In the genomic region with DNA sequence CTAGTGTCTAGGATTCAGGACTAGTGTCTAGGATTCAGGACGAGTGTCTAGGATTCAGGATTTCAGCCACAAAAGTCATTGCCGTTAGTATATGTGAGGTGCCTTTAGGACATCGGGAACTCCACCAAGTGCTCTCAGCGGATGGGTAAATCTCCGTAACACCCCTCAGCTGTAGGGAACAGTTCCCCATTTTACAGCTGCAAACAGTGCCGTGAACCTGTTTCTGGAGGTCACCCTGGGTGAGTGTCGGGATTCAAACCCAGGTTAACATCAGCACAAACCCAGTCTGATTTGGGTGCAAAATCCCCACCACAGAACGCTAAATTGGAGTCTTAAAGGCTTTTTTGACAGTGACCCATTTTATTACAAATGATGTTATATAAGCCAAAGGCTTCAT, we compare ENCODE assay signal across 8 mouse cellular contexts. TPM values are rescaled to one million over a fixed set of nuclear protein-coding genes. Genes with fewer than 3 reads are reported as not detected.
A peak's percentile ranks its signal among the peaks of the same experiment; 100 is the strongest.
DNase-seq lines count a peak whose midpoint lies in the region; ATAC-seq and TF ChIP-seq lines count a peak whose summit lies in the region.

No protein-coding gene starts in this region.

- peak overlapping the region; percentile 69 for H3K4me2 ChIP-seq in heart, embryonic 12.5 days
- H3K4me2 ChIP-seq in midbrain, postnatal 0 days (ENCODE audit: low read depth, low read length, poor library complexity, severe bottlenecking) = peak overlapping the region; percentile 89
- no peak overlapping the region for H3K4me2 ChIP-seq in midbrain, embryonic 13.5 days (replicated peaks)
- peak overlapping the region; percentile 65; the same call in 1 of the 2 replicates for H3K4me2 ChIP-seq in intestine, embryonic 16.5 days (ENCODE audit: low read depth, low read length)
- H3K4me2 ChIP-seq in stomach, postnatal 0 days (replicated peaks; ENCODE audit: low read depth) = peak overlapping the region; percentile 69

- no peaks in the 10 kb centered on the region for H3K9me3 ChIP-seq in heart, embryonic 12.5 days (replicated peaks)
- no peaks in the 10 kb centered on the region for H3K9me3 ChIP-seq in midbrain, postnatal 0 days (ENCODE audit: low read length)
- H3K9me3 ChIP-seq in midbrain, embryonic 13.5 days = no peaks in the 10 kb centered on the region
- no peaks in the 10 kb centered on the region for H3K9me3 ChIP-seq in intestine, embryonic 16.5 days (ENCODE audit: control insufficient read depth, low read length)
- H3K9me3 ChIP-seq in stomach, postnatal 0 days (ENCODE audit: control insufficient read depth, low read length) = no peaks in the 10 kb centered on the region

- no peak for TF ChIP-seq EP300 in stomach, postnatal 0 days (optimal IDR thresholded peaks at IDR 0.05)

- peaks cover 30% of the 10 kb centered on the region for H3K36me3 ChIP-seq in heart, embryonic 12.5 days
- H3K36me3 ChIP-seq in midbrain, postnatal 0 days (ENCODE audit: insufficient read depth, low read length) = 0 out of 2 replicates have a peak, but pooled peaks cover 2% of the 10 kb centered on the region
- 0 out of 2 replicates have a peak, but pooled peaks cover 2% of the 10 kb centered on the region for H3K36me3 ChIP-seq in midbrain, embryonic 13.5 days
- H3K36me3 ChIP-seq in intestine, embryonic 16.5 days (ENCODE audit: control insufficient read depth, insufficient read depth, low read length) = no peaks in the 10 kb centered on the region
- H3K36me3 ChIP-seq in stomach, postnatal 0 days (ENCODE audit: control insufficient read depth, insufficient read depth, low read length) = no peaks in the 10 kb centered on the region

- intact Hi-C loops in heart, postnatal 36 days (cut with DNase I) = no loop called here

- H3K27me3 ChIP-seq in heart, embryonic 12.5 days (replicated peaks) = no peaks in the 10 kb centered on the region
- H3K27me3 ChIP-seq in midbrain, postnatal 0 days (ENCODE audit: insufficient read depth, low read length) = no peaks in the 10 kb centered on the region
- no peaks in the 10 kb centered on the region for H3K27me3 ChIP-seq in midbrain, embryonic 13.5 days
- H3K27me3 ChIP-seq in intestine, embryonic 16.5 days (replicated peaks; ENCODE audit: control insufficient read depth, insufficient read depth, low read length) = no peaks in the 10 kb centered on the region
- H3K27me3 ChIP-seq in stomach, postnatal 0 days (ENCODE audit: control insufficient read depth, insufficient read depth, low read length) = no peaks in the 10 kb centered on the region

- H3K4me3 ChIP-seq in heart, embryonic 12.5 days = peak overlapping the region; percentile 91; the same call in 1 of the 2 replicates
- no peak overlapping the region for H3K4me3 ChIP-seq in midbrain, postnatal 0 days (ENCODE audit: low read depth, low read length)
- no peak overlapping the region for H3K4me3 ChIP-seq in midbrain, embryonic 13.5 days (replicated peaks)
- peak overlapping the region; percentile 77 for H3K4me3 ChIP-seq in intestine, embryonic 16.5 days (ENCODE audit: low read length)
- H3K4me3 ChIP-seq in stomach, postnatal 0 days (ENCODE audit: low read depth, low read length) = peak overlapping the region; percentile 89; the same call in 1 of the 2 replicates

- no peak for TF ChIP-seq CTCF in midbrain, postnatal 0 days (IDR thresholded peaks at IDR 0.05)
- no peak for TF ChIP-seq CTCF in stomach, postnatal 0 days (IDR thresholded peaks at IDR 0.05; ENCODE audit: low read depth)

- H3K4me1 ChIP-seq in heart, embryonic 12.5 days (replicated peaks) = peaks cover 57% of the 10 kb centered on the region
- peaks cover 3% of the 10 kb centered on the region; the same call in 1 of the 2 replicates for H3K4me1 ChIP-seq in midbrain, postnatal 0 days (ENCODE audit: insufficient read depth, low read length)
- H3K4me1 ChIP-seq in midbrain, embryonic 13.5 days (replicated peaks) = peaks cover 40% of the 10 kb centered on the region
- H3K4me1 ChIP-seq in intestine, embryonic 16.5 days (ENCODE audit: control insufficient read depth, insufficient read depth, low read length) = peaks cover 3% of the 10 kb centered on the region; the same call in 1 of the 2 replicates
- peaks cover 6% of the 10 kb centered on the region for H3K4me1 ChIP-seq in stomach, postnatal 0 days (replicated peaks; ENCODE audit: control insufficient read depth, insufficient read depth)

- WGBS in heart, embryonic 12.5 days = 86% methylated on average over 8 of the region's 8 CpGs
- 90% methylated on average over 8 of the region's 8 CpGs for WGBS in midbrain, postnatal 0 days
- WGBS in midbrain, embryonic 13.5 days = 96% methylated on average over 8 of the region's 8 CpGs
- 88% methylated on average over 8 of the region's 8 CpGs for WGBS in intestine, embryonic 16.5 days
- 91% methylated on average over 8 of the region's 8 CpGs for WGBS in stomach, postnatal 0 days

- ATAC-seq in heart, embryonic 12.5 days (ENCODE audit: insufficient number of reproducible peaks, low FRiP score) = no peak
- no peak for ATAC-seq in midbrain, postnatal 0 days (ENCODE audit: low FRiP score)
- ATAC-seq in midbrain, embryonic 13.5 days = no peak
- ATAC-seq in intestine, embryonic 16.5 days = no peak
- ATAC-seq in stomach, postnatal 0 days (ENCODE audit: low FRiP score, low TSS enrichment) = no peak

- no peak for DNase-seq in heart, postnatal 36 days
- no peak for DNase-seq in midbrain, postnatal 0 days (ENCODE audit: low spot score)
- no peak for DNase-seq in stomach, postnatal 0 days (ENCODE audit: low spot score)
- no peak for DNase-seq in left cerebral cortex, adult 18-20 months (ENCODE audit: low spot score in 2 of 2)
- DNase-seq in urinary bladder, postnatal 14 days (ENCODE audit: low spot score) = no peak

- H3K27ac ChIP-seq in heart, embryonic 12.5 days (ENCODE audit: poor library complexity, severe bottlenecking) = no peak overlapping the region
- no peak overlapping the region for H3K27ac ChIP-seq in midbrain, postnatal 0 days (ENCODE audit: low read depth, low read length)
- no peak overlapping the region for H3K27ac ChIP-seq in midbrain, embryonic 13.5 days
- H3K27ac ChIP-seq in intestine, embryonic 16.5 days (ENCODE audit: low read length) = no peak overlapping the region
- H3K27ac ChIP-seq in stomach, postnatal 0 days (replicated peaks) = no peak overlapping the region

- H3K9ac ChIP-seq in heart, embryonic 12.5 days = peak overlapping the region; percentile 7; the same call in 1 of the 2 replicates
- H3K9ac ChIP-seq in midbrain, postnatal 0 days (replicated peaks; ENCODE audit: low read length, poor library complexity, severe bottlenecking) = no peak overlapping the region; the same call in 1 of the 2 replicates
- no peak overlapping the region for H3K9ac ChIP-seq in midbrain, embryonic 13.5 days (replicated peaks)
- 0 out of 2 replicates have a peak overlapping the region, but pooled peaks have one; percentile 96 for H3K9ac ChIP-seq in intestine, embryonic 16.5 days (ENCODE audit: low read depth, low read length)
- H3K9ac ChIP-seq in stomach, postnatal 0 days (ENCODE audit: low read length) = no peak overlapping the region

RNA-seq across cellular contexts. Expression of gene Zbtb38, which starts 34.2 kb away (rescaled TPM):
- 31.3 and 32.1 TPM in 2 replicates for polyA plus RNA-seq in heart, embryonic 12.5 days (2016; fragmentation: Nextera tagmentation; extraction: Ambion mirVana)
- total RNA-seq in heart, postnatal 36 days (2021) = 10 to 100 TPM; 39.1 to 39.8 TPM
- total RNA-seq in midbrain, postnatal 0 days (2014; rRNA removed) = 50.7 and 77.7 TPM in 2 replicates
- 46.2 and 49.9 TPM in 2 replicates for polyA plus RNA-seq in midbrain, postnatal 0 days (2015; fragmentation: Nextera tagmentation; extraction: Ambion mirVana)
- polyA plus RNA-seq in midbrain, embryonic 13.5 days (2015; fragmentation: Nextera tagmentation; extraction: Ambion mirVana) = 38.0 and 41.1 TPM in 2 replicates
- polyA plus RNA-seq in intestine, embryonic 16.5 days (2015; fragmentation: Nextera tagmentation; extraction: Ambion mirVana) = 20.3 and 20.6 TPM in 2 replicates
- polyA plus RNA-seq in stomach, postnatal 0 days (2015; fragmentation: Nextera tagmentation; extraction: Ambion mirVana) = 13.9 and 15.3 TPM in 2 replicates
- 10 to 100 TPM; 65.0 to 70.1 TPM for total RNA-seq in left cerebral cortex, adult 18-20 months (2021)

Comparison
In these comparisons a context has a peak if more than half of its experiments do, and no peak if none do; other contexts are left out.
1. H3K4me3 ChIP-seq: peak in heart, embryonic 12.5 days (single experiment), intestine, embryonic 16.5 days (single experiment) and stomach, postnatal 0 days (single experiment); none in midbrain, postnatal 0 days (single experiment) and midbrain, embryonic 13.5 days (single experiment).
2. H3K9ac ChIP-seq: peak in heart, embryonic 12.5 days (single experiment) and intestine, embryonic 16.5 days (single experiment); none in midbrain, postnatal 0 days (single experiment), midbrain, embryonic 13.5 days (single experiment) and stomach, postnatal 0 days (single experiment).